Mouse (Mus musculus) v-Abl transformed pro-B cells (cell line): ENCODE results near the gene Atp5h.
"Not testable (repeated sequence)": the region's sequence is repeated elsewhere in the genome, so short reads cannot be mapped to it uniquely, and the experiment has no call there.

Source experiments
- in situ Hi-C, 2 experiments: fragments of 400-800 bp; cut with MboI; formaldehyde crosslinking; loops; one replicate each; pipeline ENCODE4 v1.15.1; 2025; ENCODE audit not compliant: unreplicated experiment in 2 of 2

Gene Atp5h

GRCm38 (mm10) chr11:115419531-115420237 lies at the start of gene Atp5h, which contains the start of gene Kctd2:
TSS of gene Atp5h (minus strand) at chr11:115419962.
TSS of gene Kctd2 (plus strand) at chr11:115420128.
- in situ Hi-C loops, result loop anchor here in 1 of 2 experiments (10.0 kb wide), 1 partner anchor 295 kb away; no protein-coding TSS in a partner anchor

GRCm38 (mm10) chr11:115467217-115467618 lies 47.5 kb upstream of the Atp5h start:
- in situ Hi-C loops, result no loop called here

- in situ Hi-C loops, result no loop called here
Measured at GRCm38 (mm10) chr11:115464851-115465250, 45.1 kb upstream of the Atp5h start.

GRCm38 (mm10) chr11:115463397-115463796 lies 43.6 kb upstream of the Atp5h start:
- in situ Hi-C loops, result no loop called here

- in situ Hi-C loops, result no loop called here
Measured at GRCm38 (mm10) chr11:115462243-115462891, 42.6 kb upstream of the Atp5h start, which contains the start of gene Slc16a5. TSS of gene Slc16a5 (plus strand) at chr11:115462474.

- in situ Hi-C loops, result no loop called here
Measured at GRCm38 (mm10) chr11:115461846-115462242, 42.1 kb upstream of the Atp5h start.

- in situ Hi-C loops, result no loop called here
Measured at GRCm38 (mm10) chr11:115460976-115461375, 41.2 kb upstream of the Atp5h start.

GRCm38 (mm10) chr11:115457405-115457804 lies 37.6 kb upstream of the Atp5h start:
- in situ Hi-C loops, result no loop called here

GRCm38 (mm10) chr11:115456182-115456581 lies 36.4 kb upstream of the Atp5h start:
- in situ Hi-C loops, result no loop called here

- in situ Hi-C loops, result no loop called here
Measured at GRCm38 (mm10) chr11:115455619-115456018, 35.9 kb upstream of the Atp5h start.

GRCm38 (mm10) chr11:115454822-115455221 lies 35.1 kb upstream of the Atp5h start:
- in situ Hi-C loops, result not testable (repeated sequence)

GRCm38 (mm10) chr11:115453306-115453705 lies 33.5 kb upstream of the Atp5h start:
- in situ Hi-C loops, result no loop called here

- in situ Hi-C loops, result no loop called here
Measured at GRCm38 (mm10) chr11:115452281-115452860, 32.6 kb upstream of the Atp5h start.

- in situ Hi-C loops, result no loop called here
Measured at GRCm38 (mm10) chr11:115451781-115452241, 32.0 kb upstream of the Atp5h start.

GRCm38 (mm10) chr11:115450176-115450575 lies 30.4 kb upstream of the Atp5h start:
- in situ Hi-C loops, result no loop called here

- in situ Hi-C loops, result no loop called here
Measured at GRCm38 (mm10) chr11:115448998-115449397, 29.2 kb upstream of the Atp5h start.

- in situ Hi-C loops, result no loop called here
Measured at GRCm38 (mm10) chr11:115448075-115448474, 28.3 kb upstream of the Atp5h start.

GRCm38 (mm10) chr11:115447321-115447885 lies 27.6 kb upstream of the Atp5h start:
- in situ Hi-C loops, result no loop called here

- in situ Hi-C loops, result no loop called here
Measured at GRCm38 (mm10) chr11:115446906-115447305, 27.1 kb upstream of the Atp5h start.

GRCm38 (mm10) chr11:115441417-115441816 lies 21.7 kb upstream of the Atp5h start:
- in situ Hi-C loops, result no loop called here
